Mouse (Mus musculus): ENCODE data around the gene Atp8a1. TPM values are rescaled to one million over a fixed set of nuclear protein-coding genes. Genes with fewer than 3 reads are reported as not detected.

The Atp8a1 gene
- polyA plus RNA-seq, 1 experiment from 2014 or later, result 17.8 TPM

GRCm38 (mm10) chr5:67756138-67756537 lies 91.1 kb downstream of the Atp8a1 start:
- no peaks in the 10 kb centered on the region for H3K36me3 ChIP-seq (ENCODE audit: control insufficient read depth, insufficient read depth, low read length)
- no peaks in the 10 kb centered on the region for H3K9me3 ChIP-seq (ENCODE audit: control insufficient read depth, low read length)
- H3K4me1 ChIP-seq (ENCODE audit: control insufficient read depth, insufficient read depth, low read length), result no peaks in the 10 kb centered on the region
- no peak overlapping the region for H3K4me3 ChIP-seq (ENCODE audit: low read length)
- no peak overlapping the region for H3K4me2 ChIP-seq (replicated peaks; ENCODE audit: low read depth, low read length)
- no peaks in the 10 kb centered on the region for H3K27me3 ChIP-seq (ENCODE audit: control insufficient read depth, insufficient read depth, low read length)
- 17% methylated on average over 6 of the region's 6 CpGs for WGBS
- no peak for ATAC-seq (ENCODE audit: low FRiP score, low TSS enrichment)
- no peak overlapping the region for H3K27ac ChIP-seq (ENCODE audit: low read depth, low read length)
- H3K9ac ChIP-seq (ENCODE audit: low read depth, low read length), result no peak overlapping the region

GRCm38 (mm10) chr5:67753057-67753456 lies 94.2 kb downstream of the Atp8a1 start:
- no peak overlapping the region for H3K4me3 ChIP-seq (ENCODE audit: low read length)
- no peaks in the 10 kb centered on the region for H3K9me3 ChIP-seq (ENCODE audit: control insufficient read depth, low read length)
- H3K4me2 ChIP-seq (replicated peaks; ENCODE audit: low read depth, low read length), result no peak overlapping the region
- no peak overlapping the region for H3K27ac ChIP-seq (ENCODE audit: low read depth, low read length)
- no peak for ATAC-seq (ENCODE audit: low FRiP score, low TSS enrichment)
- H3K36me3 ChIP-seq (ENCODE audit: control insufficient read depth, insufficient read depth, low read length), result no peaks in the 10 kb centered on the region
- no peak overlapping the region for H3K9ac ChIP-seq (ENCODE audit: low read depth, low read length)
- no peaks in the 10 kb centered on the region for H3K27me3 ChIP-seq (ENCODE audit: control insufficient read depth, insufficient read depth, low read length)
- WGBS, result 62% methylated on average over 2 of the region's 2 CpGs
- no peaks in the 10 kb centered on the region for H3K4me1 ChIP-seq (ENCODE audit: control insufficient read depth, insufficient read depth, low read length)

GRCm38 (mm10) chr5:67752629-67753028 lies 94.6 kb downstream of the Atp8a1 start:
- H3K4me3 ChIP-seq (ENCODE audit: low read length), result no peak overlapping the region
- no peaks in the 10 kb centered on the region for H3K27me3 ChIP-seq (ENCODE audit: control insufficient read depth, insufficient read depth, low read length)
- no peak overlapping the region for H3K27ac ChIP-seq (ENCODE audit: low read depth, low read length)
- no peaks in the 10 kb centered on the region for H3K9me3 ChIP-seq (ENCODE audit: control insufficient read depth, low read length)
- H3K4me1 ChIP-seq (ENCODE audit: control insufficient read depth, insufficient read depth, low read length), result no peaks in the 10 kb centered on the region
- no peak overlapping the region for H3K4me2 ChIP-seq (replicated peaks; ENCODE audit: low read depth, low read length)
- no peaks in the 10 kb centered on the region for H3K36me3 ChIP-seq (ENCODE audit: control insufficient read depth, insufficient read depth, low read length)
- 81% methylated on average over 10 of the region's 10 CpGs for WGBS
- no peak overlapping the region for H3K9ac ChIP-seq (ENCODE audit: low read depth, low read length)
- ATAC-seq (ENCODE audit: low FRiP score, low TSS enrichment), result no peak

- no peak overlapping the region for H3K4me2 ChIP-seq (replicated peaks; ENCODE audit: low read depth, low read length)
- no peaks in the 10 kb centered on the region for H3K4me1 ChIP-seq (ENCODE audit: control insufficient read depth, insufficient read depth, low read length)
- no peaks in the 10 kb centered on the region for H3K9me3 ChIP-seq (ENCODE audit: control insufficient read depth, low read length)
- 32% methylated on average over 3 of the region's 3 CpGs for WGBS
- peak; percentile 67; the same call in 1 of the 2 replicates for ATAC-seq (ENCODE audit: low FRiP score, low TSS enrichment)
- H3K36me3 ChIP-seq (ENCODE audit: control insufficient read depth, insufficient read depth, low read length), result no peaks in the 10 kb centered on the region
- H3K9ac ChIP-seq (ENCODE audit: low read depth, low read length), result no peak overlapping the region
- no peak overlapping the region for H3K4me3 ChIP-seq (ENCODE audit: low read length)
- H3K27me3 ChIP-seq (ENCODE audit: control insufficient read depth, insufficient read depth, low read length), result no peaks in the 10 kb centered on the region
- no peak overlapping the region for H3K27ac ChIP-seq (ENCODE audit: low read depth, low read length)
Measured at GRCm38 (mm10) chr5:67752007-67752406, 95.2 kb downstream of the Atp8a1 start.

GRCm38 (mm10) chr5:67739261-67739660 lies 108.0 kb downstream of the Atp8a1 start:
- Histone ChIP-seq H3K4me2 (replicated peaks; ENCODE audit: low read depth, low read length) (no peak overlapping the region), H3K27ac (ENCODE audit: low read depth, low read length) (no peak overlapping the region), H3K9ac (ENCODE audit: low read depth, low read length) (no peak overlapping the region), H3K36me3 (ENCODE audit: control insufficient read depth, insufficient read depth, low read length) (no peaks in the 10 kb centered on the region; the same call in 1 of the 2 replicates), H3K4me3 (ENCODE audit: low read length) (no peak overlapping the region), H3K9me3 (ENCODE audit: control insufficient read depth, low read length) (peaks cover 5% of the 10 kb centered on the region; the same call in 1 of the 2 replicates), H3K27me3 (ENCODE audit: control insufficient read depth, insufficient read depth, low read length) (no peaks in the 10 kb centered on the region), H3K4me1 (ENCODE audit: control insufficient read depth, insufficient read depth, low read length) (no peaks in the 10 kb centered on the region; the same call in 1 of the 2 replicates)
- ATAC-seq (ENCODE audit: low FRiP score, low TSS enrichment), result no peak
- WGBS, result 79% methylated on average over 3 of the region's 3 CpGs

GRCm38 (mm10) chr5:67738133-67738532 lies 109.1 kb downstream of the Atp8a1 start:
- H3K4me3 ChIP-seq (ENCODE audit: low read length), result no peak overlapping the region
- no peaks in the 10 kb centered on the region for H3K36me3 ChIP-seq (ENCODE audit: control insufficient read depth, insufficient read depth, low read length)
- H3K9ac ChIP-seq (ENCODE audit: low read depth, low read length), result no peak overlapping the region
- H3K4me2 ChIP-seq (replicated peaks; ENCODE audit: low read depth, low read length), result no peak overlapping the region
- peaks cover 8% of the 10 kb centered on the region; the same call in 1 of the 2 replicates for H3K4me1 ChIP-seq (ENCODE audit: control insufficient read depth, insufficient read depth, low read length)
- no peak overlapping the region for H3K27ac ChIP-seq (ENCODE audit: low read depth, low read length)
- ATAC-seq (ENCODE audit: low FRiP score, low TSS enrichment), result no peak
- H3K9me3 ChIP-seq (ENCODE audit: control insufficient read depth, low read length), result peaks cover 5% of the 10 kb centered on the region; the same call in 1 of the 2 replicates
- no peaks in the 10 kb centered on the region for H3K27me3 ChIP-seq (ENCODE audit: control insufficient read depth, insufficient read depth, low read length)
- WGBS, result 69% methylated on average over 10 of the region's 10 CpGs

- H3K9ac ChIP-seq (ENCODE audit: low read depth, low read length), result no peak overlapping the region
- 95% methylated on average over 1 of the region's 1 CpGs for WGBS
- no peak overlapping the region for H3K4me2 ChIP-seq (replicated peaks; ENCODE audit: low read depth, low read length)
- H3K36me3 ChIP-seq (ENCODE audit: control insufficient read depth, insufficient read depth, low read length), result no peaks in the 10 kb centered on the region
- H3K9me3 ChIP-seq (ENCODE audit: control insufficient read depth, low read length), result peaks cover 5% of the 10 kb centered on the region; the same call in 1 of the 2 replicates
- no peak overlapping the region for H3K27ac ChIP-seq (ENCODE audit: low read depth, low read length)
- no peak for ATAC-seq (ENCODE audit: low FRiP score, low TSS enrichment)
- no peak overlapping the region for H3K4me3 ChIP-seq (ENCODE audit: low read length)
- no peaks in the 10 kb centered on the region for H3K27me3 ChIP-seq (ENCODE audit: control insufficient read depth, insufficient read depth, low read length)
- peaks cover 18% of the 10 kb centered on the region; the same call in 1 of the 2 replicates for H3K4me1 ChIP-seq (ENCODE audit: control insufficient read depth, insufficient read depth, low read length)
Measured at GRCm38 (mm10) chr5:67735771-67736170, 111.5 kb downstream of the Atp8a1 start.

GRCm38 (mm10) chr5:67733551-67734258 lies 113.5 kb downstream of the Atp8a1 start:
- no peaks in the 10 kb centered on the region for H3K36me3 ChIP-seq (ENCODE audit: control insufficient read depth, insufficient read depth, low read length)
- peaks cover 18% of the 10 kb centered on the region; the same call in 1 of the 2 replicates for H3K4me1 ChIP-seq (ENCODE audit: control insufficient read depth, insufficient read depth, low read length)
- 19% methylated on average over 9 of the region's 9 CpGs for WGBS
- no peak overlapping the region for H3K4me3 ChIP-seq (ENCODE audit: low read length)
- H3K9me3 ChIP-seq (ENCODE audit: control insufficient read depth, low read length), result peaks cover 5% of the 10 kb centered on the region; the same call in 1 of the 2 replicates
- peak; percentile 77 for ATAC-seq (ENCODE audit: low FRiP score, low TSS enrichment)
- H3K4me2 ChIP-seq (replicated peaks; ENCODE audit: low read depth, low read length), result no peak overlapping the region
- H3K27me3 ChIP-seq (ENCODE audit: control insufficient read depth, insufficient read depth, low read length), result no peaks in the 10 kb centered on the region
- H3K27ac ChIP-seq (ENCODE audit: low read depth, low read length), result peak overlapping the region; percentile 65; the same call in 1 of the 2 replicates
- no peak overlapping the region for H3K9ac ChIP-seq (ENCODE audit: low read depth, low read length)

GRCm38 (mm10) chr5:67733150-67733549 lies 114.1 kb downstream of the Atp8a1 start:
- no peaks in the 10 kb centered on the region for H3K36me3 ChIP-seq (ENCODE audit: control insufficient read depth, insufficient read depth, low read length)
- no peak overlapping the region for H3K4me3 ChIP-seq (ENCODE audit: low read length)
- peak; percentile 54; the same call in 1 of the 2 replicates for ATAC-seq (ENCODE audit: low FRiP score, low TSS enrichment)
- H3K4me1 ChIP-seq (ENCODE audit: control insufficient read depth, insufficient read depth, low read length), result peaks cover 18% of the 10 kb centered on the region; the same call in 1 of the 2 replicates
- no peak overlapping the region for H3K9ac ChIP-seq (ENCODE audit: low read depth, low read length)
- H3K9me3 ChIP-seq (ENCODE audit: control insufficient read depth, low read length), result peaks cover 5% of the 10 kb centered on the region; the same call in 1 of the 2 replicates
- peak overlapping the region; percentile 65; the same call in 1 of the 2 replicates for H3K27ac ChIP-seq (ENCODE audit: low read depth, low read length)
- no peaks in the 10 kb centered on the region for H3K27me3 ChIP-seq (ENCODE audit: control insufficient read depth, insufficient read depth, low read length)
- 16% methylated on average over 6 of the region's 6 CpGs for WGBS
- no peak overlapping the region for H3K4me2 ChIP-seq (replicated peaks; ENCODE audit: low read depth, low read length)

Measured in kidney, embryonic 14.5 days (tissue).